11 mouse cellular contexts compared by ENCODE assay signal in genomic region chr4:43745187-43745586, GRCm38 (mm10). TPM values are rescaled to one million over a fixed set of nuclear protein-coding genes. Genes with fewer than 3 reads are reported as not detected.
A peak's percentile ranks its signal among the peaks of the same experiment; 100 is the strongest.
DNase-seq lines count a peak whose midpoint lies in the region; ATAC-seq and TF ChIP-seq lines count a peak whose summit lies in the region.
"Had no signal": no experiment of that assay in that cellular context is flagged by ENCODE, and none has a peak within 500 bp of the region (broad histone marks: within the 10 kb centered on the region; RNA-seq: fewer than 3 reads in every experiment).

No protein-coding gene starts in this region.

- no peak overlapping the region for H3K4me3 ChIP-seq in hindbrain, embryonic 11.5 days (ENCODE audit: low read depth, low read length)
- H3K4me3 ChIP-seq in hindbrain, embryonic 16.5 days (ENCODE audit: low read length) = no peak overlapping the region
- no peak overlapping the region for H3K4me3 ChIP-seq in CH12.LX (replicated peaks in 1 of 3; ENCODE audit: low read depth in 2 of 3, low read length in 2 of 3, poor library complexity in 1 of 3)
- no peak overlapping the region for H3K4me3 ChIP-seq in forebrain, embryonic 10.5 days
- H3K4me3 ChIP-seq: neural tube, embryonic 12.5 days had no signal

- H3K9ac ChIP-seq in hindbrain, embryonic 11.5 days (ENCODE audit: low read depth, low read length) = no peak overlapping the region
- H3K9ac ChIP-seq in hindbrain, embryonic 16.5 days (ENCODE audit: low read depth, low read length) = no peak overlapping the region
- H3K9ac ChIP-seq in CH12.LX (ENCODE audit: insufficient read depth, low read depth) = no peak overlapping the region
- H3K9ac ChIP-seq: neural tube, embryonic 12.5 days had no signal

- H3K27me3 ChIP-seq in hindbrain, embryonic 11.5 days (ENCODE audit: control insufficient read depth, insufficient read depth, low read length) = no peaks in the 10 kb centered on the region
- H3K27me3 ChIP-seq in hindbrain, embryonic 16.5 days (replicated peaks; ENCODE audit: control insufficient read depth, insufficient read depth, low read length) = no peaks in the 10 kb centered on the region
- peaks cover 9% of the 10 kb centered on the region for H3K27me3 ChIP-seq in CH12.LX (replicated peaks)
- no peaks in the 10 kb centered on the region for H3K27me3 ChIP-seq in forebrain, embryonic 10.5 days (ENCODE audit: poor library complexity, severe bottlenecking)
- H3K27me3 ChIP-seq: neural tube, embryonic 12.5 days had no signal

- in situ Hi-C loops in CH12.LX (cut with MboI; ENCODE audit: low pct_ligation_motif_present, low pct_unique_long_range_greater_than_20kb, low sequenced_read_pairs) = loop anchor here (25.0 kb wide), 1 partner anchor 242 kb away; the partner anchor contains the start of gene Ccin

- WGBS in hindbrain, embryonic 11.5 days = 23% methylated on average over 6 of the region's 6 CpGs
- 21% methylated on average over 6 of the region's 6 CpGs for WGBS in hindbrain, embryonic 16.5 days
- WGBS in forebrain, embryonic 10.5 days = 24% methylated on average over 6 of the region's 6 CpGs

- H3K4me2 ChIP-seq in hindbrain, embryonic 11.5 days (replicated peaks; ENCODE audit: low read depth, low read length) = no peak overlapping the region
- H3K4me2 ChIP-seq in hindbrain, embryonic 16.5 days (ENCODE audit: low read length) = no peak overlapping the region
- H3K4me2 ChIP-seq in CH12.LX (ENCODE audit: insufficient read depth, low read depth, poor library complexity, severe bottlenecking) = no peak overlapping the region
- H3K4me2 ChIP-seq: neural tube, embryonic 12.5 days had no signal

- H3K79me2 ChIP-seq in CH12.LX (replicated peaks; ENCODE audit: control insufficient read depth, extremely low read depth, insufficient read depth, poor library complexity, severe bottlenecking) = no peaks in the 10 kb centered on the region

- ATAC-seq in hindbrain, embryonic 11.5 days (ENCODE audit: low FRiP score) = no peak
- no peak for ATAC-seq in hindbrain, embryonic 16.5 days
- ATAC-seq in erythroblast, adult 5-6 weeks (replicated peaks; ENCODE audit: low FRiP score, poor library complexity, severe bottlenecking) = no peak

- no peaks in the 10 kb centered on the region for H3K4me1 ChIP-seq in hindbrain, embryonic 11.5 days (replicated peaks; ENCODE audit: control insufficient read depth, insufficient read depth, low read length)
- H3K4me1 ChIP-seq in hindbrain, embryonic 16.5 days (ENCODE audit: control insufficient read depth, insufficient read depth, low read depth, low read length) = no peaks in the 10 kb centered on the region
- H3K4me1 ChIP-seq in CH12.LX (ENCODE audit: control insufficient read depth in 1 of 2, insufficient read depth in 2 of 2) = peaks cover 0 to 3% of the 10 kb centered on the region in 2 experiments; a peak in 1 of 4 replicates
- peaks cover 15% of the 10 kb centered on the region for H3K4me1 ChIP-seq in forebrain, embryonic 10.5 days
- H3K4me1 ChIP-seq: neural tube, embryonic 12.5 days had no signal

- no peaks in the 10 kb centered on the region for H3K36me3 ChIP-seq in hindbrain, embryonic 11.5 days (ENCODE audit: control insufficient read depth, insufficient read depth, low read length)
- H3K36me3 ChIP-seq in hindbrain, embryonic 16.5 days (ENCODE audit: control insufficient read depth, insufficient read depth, low read length) = no peaks in the 10 kb centered on the region
- no peaks in the 10 kb centered on the region for H3K36me3 ChIP-seq in CH12.LX (replicated peaks in 1 of 2; ENCODE audit: control insufficient read depth in 1 of 2, insufficient read depth in 1 of 2, low read length in 1 of 2)
- no peaks in the 10 kb centered on the region for H3K36me3 ChIP-seq in forebrain, embryonic 10.5 days (replicated peaks)
- H3K36me3 ChIP-seq: neural tube, embryonic 12.5 days had no signal

- dilution Hi-C loops in CH12.LX (cut with MboI; ENCODE audit: extremely low pct_ligation_motif_present, extremely low pct_unique_long_range_greater_than_20kb, low sequenced_read_pairs) = no loop called here

- TF ChIP-seq POLR2A in CH12.LX (IDR thresholded peaks at IDR 0.05; ENCODE audit: low read depth, low read length) = no peak

- TF ChIP-seq CTCF in CH12.LX (conservative IDR thresholded peaks at IDR 0.05 in 1 of 2, IDR thresholded peaks at IDR 0.05 in 1 of 2; ENCODE audit: low read depth in 2 of 2, low read length in 2 of 2) = peak; percentile 54 to 81; a peak in 3 of 4 replicates

- H3K27ac ChIP-seq in hindbrain, embryonic 11.5 days (ENCODE audit: low read depth, low read length) = no peak overlapping the region
- no peak overlapping the region for H3K27ac ChIP-seq in hindbrain, embryonic 16.5 days (ENCODE audit: low read depth, low read length)
- no peak overlapping the region for H3K27ac ChIP-seq in CH12.LX (ENCODE audit: insufficient read depth, low read depth)
- no peak overlapping the region for H3K27ac ChIP-seq in forebrain, embryonic 10.5 days
- H3K27ac ChIP-seq: neural tube, embryonic 12.5 days had no signal

- TF ChIP-seq RAD21 in CH12.LX (IDR thresholded peaks at IDR 0.05; ENCODE audit: low read depth, low read length) = peak; percentile 84

- H3K9me3 ChIP-seq in hindbrain, embryonic 11.5 days (ENCODE audit: control insufficient read depth, low read length) = no peaks in the 10 kb centered on the region
- no peaks in the 10 kb centered on the region for H3K9me3 ChIP-seq in hindbrain, embryonic 16.5 days (ENCODE audit: control insufficient read depth, low read length)
- peaks cover 7% of the 10 kb centered on the region for H3K9me3 ChIP-seq in CH12.LX (replicated peaks; ENCODE audit: low read length)
- no peaks in the 10 kb centered on the region for H3K9me3 ChIP-seq in forebrain, embryonic 10.5 days
- H3K9me3 ChIP-seq: neural tube, embryonic 12.5 days had no signal

- TF ChIP-seq EP300 in CH12.LX (IDR thresholded peaks at IDR 0.05; ENCODE audit: low read length) = no peak

- peak; percentile 61 for DNase-seq in hindbrain, embryonic 11.5 days (ENCODE audit: low spot score)
- DNase-seq in 3T3-L1 (ENCODE audit: low read depth, low spot score) (peak; percentile 75), CH12.LX (ENCODE audit: extremely low read depth) (peak; percentile 24)
- peak; percentile 41 for DNase-seq in forelimb bud, embryonic 11.5 days (ENCODE audit: low read depth, low spot score)
- no peak for DNase-seq in right cerebral cortex, postnatal 4 days
- DNase-seq in forebrain, embryonic 10.5 days (ENCODE audit: extremely low spot score, low spot score) = no peak
- DNase-seq: left cerebral cortex, postnatal 4 days; thymus, adult 2 months had no signal

RNA-seq across cellular contexts. Expression of gene Spaar, which starts 15.4 kb away (rescaled TPM):
- 0.06 TPM in 1 of 2 replicates, not detected in the other for polyA plus RNA-seq in hindbrain, embryonic 11.5 days (2014; fragmentation: Nextera tagmentation; extraction: Ambion mirVana)
- polyA plus RNA-seq in hindbrain, embryonic 16.5 days (2015; fragmentation: Nextera tagmentation; extraction: Ambion mirVana) = 0.04 TPM in 1 of 2 replicates, not detected in the other
- total RNA-seq in CH12.LX (2012; rRNA removed) (not detected in 2 replicates), CH12.LX (2014; rRNA removed) (not detected in 2 replicates)
- not detected in 2 replicates for polyA plus RNA-seq in CH12.LX (2012; ENCODE audit: insufficient read length, low read depth)
- total RNA-seq in erythroblast, adult 5-6 weeks (2015; ENCODE audit: low replicate concordance) = not detected in 2 replicates
- total RNA-seq in erythroblast, adult 5-6 weeks (2017; ENCODE audit: low replicate concordance) = not detected in 2 replicates
- polyA plus RNA-seq in forebrain, embryonic 10.5 days (2016; fragmentation: Nextera tagmentation; extraction: Ambion mirVana) = 0.07 TPM in 1 of 2 replicates, not detected in the other
- polyA plus RNA-seq: neural tube, embryonic 12.5 days had no signal

RNA-seq across cellular contexts. Expression of gene Hrct1, which starts 18.2 kb away (rescaled TPM):
- 0.17 and 0.19 TPM in 2 replicates for polyA plus RNA-seq in hindbrain, embryonic 11.5 days (2014; fragmentation: Nextera tagmentation; extraction: Ambion mirVana)
- 0.49 and 0.75 TPM in 2 replicates for polyA plus RNA-seq in hindbrain, embryonic 16.5 days (2015; fragmentation: Nextera tagmentation; extraction: Ambion mirVana)
- total RNA-seq in CH12.LX (2012; rRNA removed) (not detected in 2 replicates), CH12.LX (2014; rRNA removed) (not detected in 2 replicates)
- not detected in 2 replicates for polyA plus RNA-seq in CH12.LX (2012; ENCODE audit: insufficient read length, low read depth)
- not detected in 2 replicates for total RNA-seq in erythroblast, adult 5-6 weeks (2015; ENCODE audit: low replicate concordance)
- not detected in 2 replicates for total RNA-seq in erythroblast, adult 5-6 weeks (2017; ENCODE audit: low replicate concordance)
- 0.16 and 0.31 TPM in 2 replicates for polyA plus RNA-seq in forebrain, embryonic 10.5 days (2016; fragmentation: Nextera tagmentation; extraction: Ambion mirVana)

RNA-seq across cellular contexts. Expression of gene Olfr159, which starts 25.6 kb away (rescaled TPM):
- not detected in 2 replicates for polyA plus RNA-seq in hindbrain, embryonic 11.5 days (2014; fragmentation: Nextera tagmentation; extraction: Ambion mirVana)
- polyA plus RNA-seq in hindbrain, embryonic 16.5 days (2015; fragmentation: Nextera tagmentation; extraction: Ambion mirVana) = not detected in 2 replicates
- total RNA-seq in CH12.LX (2012; rRNA removed) = not detected in 2 replicates
- not detected in 2 replicates for total RNA-seq in CH12.LX (2014; rRNA removed)
- not detected in 2 replicates for polyA plus RNA-seq in CH12.LX (2012; ENCODE audit: insufficient read length, low read depth)
- total RNA-seq in erythroblast, adult 5-6 weeks (2015; ENCODE audit: low replicate concordance) = not detected in 2 replicates
- not detected in 2 replicates for total RNA-seq in erythroblast, adult 5-6 weeks (2017; ENCODE audit: low replicate concordance)
- not detected in 2 replicates for polyA plus RNA-seq in forebrain, embryonic 10.5 days (2016; fragmentation: Nextera tagmentation; extraction: Ambion mirVana)
- total RNA-seq: left cerebral cortex, postnatal 4 days had no signal
- polyA plus RNA-seq: neural tube, embryonic 12.5 days; thymus, adult 2 months had no signal

RNA-seq across cellular contexts. Expression of gene Olfr71, which starts 35.1 kb away (rescaled TPM):
- not detected in 2 replicates for polyA plus RNA-seq in hindbrain, embryonic 11.5 days (2014; fragmentation: Nextera tagmentation; extraction: Ambion mirVana)
- 0.11 TPM in 1 of 2 replicates, not detected in the other for polyA plus RNA-seq in hindbrain, embryonic 16.5 days (2015; fragmentation: Nextera tagmentation; extraction: Ambion mirVana)
- total RNA-seq in CH12.LX (2012; rRNA removed) (not detected in 2 replicates), CH12.LX (2014; rRNA removed) (not detected in 2 replicates)
- polyA plus RNA-seq in CH12.LX (2012; ENCODE audit: insufficient read length, low read depth) = not detected in 2 replicates
- total RNA-seq in erythroblast, adult 5-6 weeks (2015; ENCODE audit: low replicate concordance) = not detected in 2 replicates
- not detected in 2 replicates for total RNA-seq in erythroblast, adult 5-6 weeks (2017; ENCODE audit: low replicate concordance)
- not detected in 2 replicates for polyA plus RNA-seq in forebrain, embryonic 10.5 days (2016; fragmentation: Nextera tagmentation; extraction: Ambion mirVana)
- total RNA-seq: left cerebral cortex, postnatal 4 days had no signal
- polyA plus RNA-seq: neural tube, embryonic 12.5 days; thymus, adult 2 months had no signal

RNA-seq across cellular contexts. Expression of gene Olfr70, which starts 44.6 kb away (rescaled TPM):
- not detected in 2 replicates for polyA plus RNA-seq in hindbrain, embryonic 11.5 days (2014; fragmentation: Nextera tagmentation; extraction: Ambion mirVana)
- polyA plus RNA-seq in hindbrain, embryonic 16.5 days (2015; fragmentation: Nextera tagmentation; extraction: Ambion mirVana) = 0.06 TPM in 1 of 2 replicates, not detected in the other
- total RNA-seq in CH12.LX (2012; rRNA removed) (not detected in 2 replicates), CH12.LX (2014; rRNA removed) (not detected in 2 replicates)
- polyA plus RNA-seq in CH12.LX (2012; ENCODE audit: insufficient read length, low read depth) = not detected in 2 replicates
- total RNA-seq in erythroblast, adult 5-6 weeks (2015; ENCODE audit: low replicate concordance) = not detected in 2 replicates
- total RNA-seq in erythroblast, adult 5-6 weeks (2017; ENCODE audit: low replicate concordance) = 0.70 TPM in 1 of 2 replicates, not detected in the other
- polyA plus RNA-seq in forebrain, embryonic 10.5 days (2016; fragmentation: Nextera tagmentation; extraction: Ambion mirVana) = not detected in 2 replicates
- total RNA-seq: left cerebral cortex, postnatal 4 days had no signal
- polyA plus RNA-seq: neural tube, embryonic 12.5 days; thymus, adult 2 months had no signal

Comparison
In these comparisons a context has a peak if more than half of its experiments do, and no peak if none do; other contexts are left out.
1. DNase-seq: peak in hindbrain, embryonic 11.5 days (single experiment), 3T3-L1 (single experiment), CH12.LX (single experiment) and forelimb bud, embryonic 11.5 days (single experiment); none in right cerebral cortex, postnatal 4 days (single experiment) and forebrain, embryonic 10.5 days (single experiment).